Mouse (Mus musculus): ENCODE measurements around the gene Traf4.
"Not testable (repeated sequence)": the region's sequence is repeated elsewhere in the genome, so short reads cannot be mapped to it uniquely, and the experiment has no call there.

Gene Traf4

GRCm38 (mm10) chr11:78164924-78165760, at the start of gene Traf4:
TSS of gene Traf4 (minus strand) at chr11:78165589.
- peak; percentile 92 for DNase-seq (ENCODE audit: low spot score)

GRCm38 (mm10) chr11:78213086-78213817, 47.9 kb upstream of the Traf4 start:
- DNase-seq (ENCODE audit: low spot score): no peak

GRCm38 (mm10) chr11:78211513-78211912, 46.1 kb upstream of the Traf4 start:
- no peak for DNase-seq (ENCODE audit: low spot score)

GRCm38 (mm10) chr11:78210615-78211014, 45.2 kb upstream of the Traf4 start:
- no peak for DNase-seq (ENCODE audit: low spot score)

- DNase-seq (ENCODE audit: low spot score): no peak
Measured at GRCm38 (mm10) chr11:78209886-78210285, 44.5 kb upstream of the Traf4 start.

- no peak for DNase-seq (ENCODE audit: low spot score)
Measured at GRCm38 (mm10) chr11:78207190-78207589, 41.8 kb upstream of the Traf4 start.

- DNase-seq (ENCODE audit: low spot score): no peak
Measured at GRCm38 (mm10) chr11:78205361-78206206, 40.2 kb upstream of the Traf4 start.

- DNase-seq (ENCODE audit: low spot score): no peak
Measured at GRCm38 (mm10) chr11:78204287-78204686, 38.9 kb upstream of the Traf4 start.

GRCm38 (mm10) chr11:78202372-78202771, 37.0 kb upstream of the Traf4 start:
- no peak for DNase-seq (ENCODE audit: low spot score)

GRCm38 (mm10) chr11:78195101-78195863, 29.9 kb upstream of the Traf4 start:
- no peak for DNase-seq (ENCODE audit: low spot score)

- DNase-seq (ENCODE audit: low spot score): peak; percentile 76
Measured at GRCm38 (mm10) chr11:78194411-78195100, 29.2 kb upstream of the Traf4 start.

GRCm38 (mm10) chr11:78193113-78193512, 27.7 kb upstream of the Traf4 start, which contains the start of gene Proca1:
TSS of gene Proca1 (plus strand) at chr11:78193392.
- no peak for DNase-seq (ENCODE audit: low spot score)

- no peak for DNase-seq (ENCODE audit: low spot score)
Measured at GRCm38 (mm10) chr11:78190041-78190440, 24.7 kb upstream of the Traf4 start.

GRCm38 (mm10) chr11:78189234-78190040, 24.0 kb upstream of the Traf4 start:
- DNase-seq (ENCODE audit: low spot score): peak; percentile 91

GRCm38 (mm10) chr11:78188331-78189233, 23.2 kb upstream of the Traf4 start, which contains the start of gene Rab34:
TSS of gene Rab34 (plus strand) at chr11:78188430.
- DNase-seq (ENCODE audit: low spot score): peak; percentile 86

GRCm38 (mm10) chr11:78184702-78185101, 19.3 kb upstream of the Traf4 start:
- not testable (repeated sequence) for DNase-seq (ENCODE audit: low spot score)

GRCm38 (mm10) chr11:78183884-78184514, 18.6 kb upstream of the Traf4 start:
- no peak for DNase-seq (ENCODE audit: low spot score)
